Mouse (Mus musculus): ENCODE data around the gene Dnttip1. TPM values are rescaled to one million over a fixed set of nuclear protein-coding genes. Genes with fewer than 3 reads are reported as not detected.

Dnttip1 gene
- total and polyA plus RNA-seq, 2 experiments from 2014 or later: 24.9 to 53.9 TPM

- no peaks in the 10 kb centered on the region for H3K27me3 ChIP-seq (ENCODE audit: insufficient read depth, low read length)
- H3K4me3 ChIP-seq (ENCODE audit: low read length): peak overlapping the region; percentile 75
- H3K9ac ChIP-seq (replicated peaks; ENCODE audit: low read length): peak overlapping the region; percentile 92
- H3K4me2 ChIP-seq (ENCODE audit: low read depth, low read length): peak overlapping the region; percentile 93
- no peaks in the 10 kb centered on the region; the same call in 1 of the 2 replicates for H3K4me1 ChIP-seq (ENCODE audit: insufficient read depth, low read length)
- ATAC-seq (peak; percentile 25; the same call in 1 of the 2 replicates), DNase-seq (ENCODE audit: low spot score) (peak; percentile 48)
- 7% methylated on average over 15 of the region's 15 CpGs for WGBS
- H3K27ac ChIP-seq: peak overlapping the region; percentile 89
- H3K9me3 ChIP-seq (ENCODE audit: low read length): no peaks in the 10 kb centered on the region
- no peak for TF ChIP-seq CTCF (IDR thresholded peaks at IDR 0.05; ENCODE audit: low read depth)
- H3K36me3 ChIP-seq (ENCODE audit: insufficient read depth, low read length): 0 out of 2 replicates have a peak, but pooled peaks cover 6% of the 10 kb centered on the region
Measured at GRCm38 (mm10) chr2:164786388-164786885, 40.7 kb downstream of the Dnttip1 start.

GRCm38 (mm10) chr2:164787032-164787431 is 41.2 kb downstream of the Dnttip1 start:
- DNase-seq (ENCODE audit: low spot score) (no peak), ATAC-seq (no peak)
- peak overlapping the region; percentile 93 for H3K4me2 ChIP-seq (ENCODE audit: low read depth, low read length)
- no peak for TF ChIP-seq CTCF (IDR thresholded peaks at IDR 0.05; ENCODE audit: low read depth)
- H3K27me3 ChIP-seq (ENCODE audit: insufficient read depth, low read length): no peaks in the 10 kb centered on the region
- peak overlapping the region; percentile 92; the same call in 1 of the 2 replicates for H3K9ac ChIP-seq (replicated peaks; ENCODE audit: low read length)
- H3K4me1 ChIP-seq (ENCODE audit: insufficient read depth, low read length): no peaks in the 10 kb centered on the region; the same call in 1 of the 2 replicates
- peak overlapping the region; percentile 89; the same call in 1 of the 2 replicates for H3K27ac ChIP-seq
- H3K4me3 ChIP-seq (ENCODE audit: low read length): peak overlapping the region; percentile 75
- no peaks in the 10 kb centered on the region for H3K9me3 ChIP-seq (ENCODE audit: low read length)
- 79% methylated on average over 3 of the region's 3 CpGs for WGBS
- peaks cover 11% of the 10 kb centered on the region; the same call in 1 of the 2 replicates for H3K36me3 ChIP-seq (ENCODE audit: insufficient read depth, low read length)

- DNase-seq (ENCODE audit: low spot score) (no peak), ATAC-seq (no peak)
- Histone ChIP-seq H3K9ac (replicated peaks; ENCODE audit: low read length) (no peak overlapping the region), H3K9me3 (ENCODE audit: low read length) (no peaks in the 10 kb centered on the region), H3K4me1 (ENCODE audit: insufficient read depth, low read length) (no peaks in the 10 kb centered on the region; the same call in 1 of the 2 replicates), H3K27me3 (ENCODE audit: insufficient read depth, low read length) (no peaks in the 10 kb centered on the region), H3K27ac (no peak overlapping the region), H3K4me2 (ENCODE audit: low read depth, low read length) (peak overlapping the region; percentile 93), H3K36me3 (ENCODE audit: insufficient read depth, low read length) (peaks cover 18% of the 10 kb centered on the region; the same call in 1 of the 2 replicates), H3K4me3 (ENCODE audit: low read length) (no peak overlapping the region)
- TF ChIP-seq CTCF (IDR thresholded peaks at IDR 0.05; ENCODE audit: low read depth): no peak
- 79% methylated on average over 10 of the region's 10 CpGs for WGBS
Measured at GRCm38 (mm10) chr2:164787779-164788178, 42.0 kb downstream of the Dnttip1 start.

GRCm38 (mm10) chr2:164788411-164788810 is 42.6 kb downstream of the Dnttip1 start:
- no peak for DNase-seq (ENCODE audit: low spot score)
- H3K9me3 ChIP-seq (ENCODE audit: low read length): no peaks in the 10 kb centered on the region
- no peak for TF ChIP-seq CTCF (IDR thresholded peaks at IDR 0.05; ENCODE audit: low read depth)
- no peaks in the 10 kb centered on the region; the same call in 1 of the 2 replicates for H3K4me1 ChIP-seq (ENCODE audit: insufficient read depth, low read length)
- no peak overlapping the region for H3K4me3 ChIP-seq (ENCODE audit: low read length)
- no peak overlapping the region for H3K4me2 ChIP-seq (ENCODE audit: low read depth, low read length)
- no peaks in the 10 kb centered on the region for H3K27me3 ChIP-seq (ENCODE audit: insufficient read depth, low read length)
- no peak overlapping the region for H3K27ac ChIP-seq
- H3K36me3 ChIP-seq (ENCODE audit: insufficient read depth, low read length): peaks cover 21% of the 10 kb centered on the region; the same call in 1 of the 2 replicates
- WGBS: 77% methylated on average over 4 of the region's 4 CpGs
- no peak for ATAC-seq
- no peak overlapping the region for H3K9ac ChIP-seq (replicated peaks; ENCODE audit: low read length)

GRCm38 (mm10) chr2:164790451-164790850 is 44.7 kb downstream of the Dnttip1 start:
- WGBS: 88% methylated on average over 4 of the region's 4 CpGs
- no peaks in the 10 kb centered on the region; the same call in 1 of the 2 replicates for H3K4me1 ChIP-seq (ENCODE audit: insufficient read depth, low read length)
- no peak overlapping the region for H3K4me3 ChIP-seq (ENCODE audit: low read length)
- H3K27ac ChIP-seq: no peak overlapping the region
- H3K4me2 ChIP-seq (ENCODE audit: low read depth, low read length): no peak overlapping the region
- ATAC-seq (no peak), DNase-seq (ENCODE audit: low spot score) (no peak)
- H3K9ac ChIP-seq (replicated peaks; ENCODE audit: low read length): no peak overlapping the region
- H3K36me3 ChIP-seq (ENCODE audit: insufficient read depth, low read length): peaks cover 28% of the 10 kb centered on the region; the same call in 1 of the 2 replicates
- no peak for TF ChIP-seq CTCF (IDR thresholded peaks at IDR 0.05; ENCODE audit: low read depth)
- H3K9me3 ChIP-seq (ENCODE audit: low read length): no peaks in the 10 kb centered on the region
- H3K27me3 ChIP-seq (ENCODE audit: insufficient read depth, low read length): no peaks in the 10 kb centered on the region

GRCm38 (mm10) chr2:164791841-164792261 is 46.1 kb downstream of the Dnttip1 start:
- Histone ChIP-seq H3K36me3 (ENCODE audit: insufficient read depth, low read length) (peaks cover 33% of the 10 kb centered on the region; the same call in 1 of the 2 replicates), H3K4me3 (ENCODE audit: low read length) (no peak overlapping the region), H3K4me1 (ENCODE audit: insufficient read depth, low read length) (no peaks in the 10 kb centered on the region; the same call in 1 of the 2 replicates), H3K27me3 (ENCODE audit: insufficient read depth, low read length) (no peaks in the 10 kb centered on the region), H3K9me3 (ENCODE audit: low read length) (no peaks in the 10 kb centered on the region), H3K27ac (no peak overlapping the region), H3K4me2 (ENCODE audit: low read depth, low read length) (no peak overlapping the region), H3K9ac (replicated peaks; ENCODE audit: low read length) (no peak overlapping the region)
- ATAC-seq: no peak
- no peak for TF ChIP-seq CTCF (IDR thresholded peaks at IDR 0.05; ENCODE audit: low read depth)
- WGBS: 78% methylated on average over 18 of the region's 18 CpGs
- DNase-seq (ENCODE audit: low spot score): no peak
